Mouse (Mus musculus): ENCODE results near the gene Gpbar1. TPM values are rescaled to one million over a fixed set of nuclear protein-coding genes. Genes with fewer than 3 reads are reported as not detected.
"Not testable (repeated sequence)": the region's sequence is repeated elsewhere in the genome, so short reads cannot be mapped to it uniquely, and the experiment has no call there.

Gene Gpbar1
- total RNA-seq, 2 experiments from 2014 or later: not detected

- DNase-seq (ENCODE audit: low spot score in 2 of 2): no peak
- intact Hi-C loops (cut with DNase I): no loop called here
Observed at GRCm38 (mm10) chr1:74275015-74275414, 3.3 kb upstream of the Gpbar1 start.

GRCm38 (mm10) chr1:74277041-74277440 is 1.3 kb upstream of the Gpbar1 start:
- DNase-seq (ENCODE audit: low spot score in 2 of 2): no peak
- intact Hi-C loops (cut with DNase I): no loop called here

GRCm38 (mm10) chr1:74277883-74278537 is 340 bp upstream of the Gpbar1 start:
- intact Hi-C loops (cut with DNase I): no loop called here

GRCm38 (mm10) chr1:74278988-74279387 is 638 bp downstream of the Gpbar1 start:
- intact Hi-C loops (cut with DNase I): no loop called here

More at GRCm38 (mm10) chr1:74277883-74278537, 340 bp upstream of the Gpbar1 start:
- no peak for DNase-seq (ENCODE audit: low spot score in 2 of 2)

DNA sequence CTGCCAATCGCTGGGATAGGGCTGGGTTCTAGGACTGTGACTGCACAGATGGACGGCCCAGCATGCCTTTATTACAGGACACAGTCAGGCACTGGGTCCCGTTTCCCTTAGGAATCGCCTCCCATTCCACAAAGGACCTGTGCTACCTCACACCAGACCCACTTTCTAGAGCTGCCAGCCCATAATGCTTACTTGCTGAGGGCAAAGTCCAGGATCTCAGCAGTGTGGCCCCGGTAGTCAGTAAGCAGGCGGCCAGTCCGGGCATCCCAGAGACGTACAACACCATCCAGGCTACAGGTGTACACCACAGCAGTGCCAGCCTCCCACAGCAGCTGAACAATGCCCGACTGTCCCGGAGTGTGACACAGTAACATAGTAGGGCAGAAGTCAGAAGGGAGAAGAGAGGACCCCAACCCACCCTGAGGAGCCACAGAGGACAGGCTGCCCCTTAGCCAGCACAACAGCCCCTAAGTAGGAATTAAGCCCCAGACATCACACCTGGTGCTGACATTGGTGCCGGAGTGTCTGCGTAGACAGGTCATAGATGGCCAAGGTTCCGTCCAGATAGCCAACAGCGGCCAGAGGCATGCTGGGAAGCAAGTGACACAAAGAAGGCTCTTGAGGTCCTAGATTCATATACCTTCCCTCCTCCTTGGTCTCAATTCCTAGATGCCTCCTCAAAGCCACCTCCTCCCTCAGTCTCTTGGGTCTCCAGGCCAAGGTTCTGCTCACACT is 2.4 kb downstream of the Gpbar1 start:
- intact Hi-C loops (cut with DNase I): loop anchor here (10.0 kb wide), 2 partner anchors 174 to 304 kb away; partner anchors contain the start of genes Bcs1l and Zfp142

More at GRCm38 (mm10) chr1:74278988-74279387, 638 bp downstream of the Gpbar1 start:
- DNase-seq (ENCODE audit: low spot score in 2 of 2): no peak

DNA sequence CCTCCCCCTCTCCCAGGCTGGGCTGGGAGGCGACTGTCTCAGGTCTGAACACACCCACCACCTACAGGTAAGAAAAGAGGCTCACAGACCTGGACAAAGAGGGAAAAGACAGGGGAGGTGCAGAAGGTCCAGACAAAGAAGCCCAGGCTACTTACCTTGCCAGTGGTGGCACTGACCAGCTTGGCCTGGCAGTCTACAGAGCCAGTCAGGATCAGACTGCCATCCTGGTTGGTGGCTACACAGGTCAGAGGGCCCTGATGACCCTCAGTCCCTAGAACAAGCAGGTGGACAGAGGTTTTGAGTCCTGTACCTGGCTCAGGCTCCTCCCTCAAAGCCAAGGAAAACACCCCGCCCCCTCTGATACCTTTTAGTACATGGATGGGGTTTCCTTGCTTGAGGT is 3.0 kb downstream of the Gpbar1 start:
- no peak for DNase-seq (ENCODE audit: low spot score in 2 of 2)
- intact Hi-C loops (cut with DNase I): loop anchor here (10.0 kb wide), 2 partner anchors 173 to 303 kb away; partner anchors contain the start of genes Bcs1l and Zfp142

More for the DNA sequence above, 2.4 kb downstream of the Gpbar1 start:
- DNase-seq (ENCODE audit: low spot score in 2 of 2): no peak

GRCm38 (mm10) chr1:74281886-74282285 is 3.5 kb downstream of the Gpbar1 start:
- no peak for DNase-seq (ENCODE audit: low spot score in 2 of 2)
- intact Hi-C loops (cut with DNase I): loop anchor here (10.0 kb wide), 2 partner anchors 173 to 303 kb away; partner anchors contain the start of genes Bcs1l and Zfp142

DNA sequence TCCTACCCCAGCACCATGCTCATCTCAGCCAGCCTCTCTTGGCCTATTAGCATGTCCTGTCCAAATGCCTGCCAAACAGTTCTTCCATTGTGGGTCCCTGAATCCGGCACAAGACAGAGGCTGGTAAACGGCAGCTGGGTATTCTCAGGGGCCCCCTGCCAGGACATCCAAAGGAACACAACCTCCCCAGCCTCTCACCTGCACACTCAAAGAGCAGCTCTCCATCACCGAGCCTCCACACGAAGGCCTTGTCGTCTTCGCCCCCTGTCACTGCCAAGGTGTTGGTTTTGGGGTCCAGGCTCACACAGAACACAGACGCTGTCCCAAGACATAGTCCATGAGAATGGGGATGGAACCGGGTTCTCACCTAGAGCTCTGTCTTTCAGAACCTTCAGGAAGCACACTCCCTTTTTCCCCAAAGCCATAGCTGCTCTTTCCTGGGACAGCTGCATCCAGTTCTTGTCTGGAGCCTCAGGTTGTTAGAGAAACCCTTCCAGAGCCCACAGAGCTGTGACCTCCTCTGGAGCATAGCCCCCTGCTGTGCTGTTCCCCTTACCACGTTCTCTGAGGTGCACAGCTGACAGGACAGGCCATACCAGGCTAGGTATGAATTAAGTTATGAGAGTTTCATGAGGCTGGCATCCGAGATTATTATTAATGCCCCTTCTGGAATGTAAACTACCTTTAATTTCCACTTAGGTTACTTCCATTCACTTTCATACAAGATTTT is 4.7 kb downstream of the Gpbar1 start:
- intact Hi-C loops (cut with DNase I): loop anchor here (10.0 kb wide), 2 partner anchors 172 to 302 kb away; partner anchors contain the start of genes Bcs1l and Zfp142
- DNase-seq (ENCODE audit: low spot score in 2 of 2): no peak

GRCm38 (mm10) chr1:74283686-74284463 is 5.5 kb downstream of the Gpbar1 start:
- intact Hi-C loops (cut with DNase I): loop anchor here (2.0 to 10.0 kb wide), 3 partner anchors 47 to 301 kb away; partner anchors contain the start of genes Arpc2, Bcs1l and Zfp142
- peak in 1 of 2 experiments; percentile 41 for DNase-seq (ENCODE audit: low spot score in 2 of 2)

- intact Hi-C loops (cut with DNase I): loop anchor here (2.0 to 10.0 kb wide), 3 partner anchors 48 to 300 kb away; partner anchors contain the start of genes Arpc2, Bcs1l and Zfp142
- DNase-seq (ENCODE audit: low spot score in 2 of 2): peak; percentile 99 to 100
Observed at GRCm38 (mm10) chr1:74284543-74285160, 6.3 kb downstream of the Gpbar1 start, which contains the start of the genes Aamp and Pnkd. TSS of gene Aamp (minus strand) at chr1:74284738. TSS of gene Pnkd (plus strand) at chr1:74284930.

- intact Hi-C loops (cut with DNase I): loop anchor here (2.0 to 10.0 kb wide), 3 partner anchors 49 to 299 kb away; partner anchors contain the start of genes Arpc2, Bcs1l and Zfp142
- DNase-seq (ENCODE audit: low spot score in 2 of 2): no peak
Observed at GRCm38 (mm10) chr1:74285212-74286010, 7.1 kb downstream of the Gpbar1 start.

- DNase-seq (ENCODE audit: low spot score in 2 of 2): not testable (repeated sequence)
- intact Hi-C loops (cut with DNase I): loop anchor here (10.0 kb wide), 2 partner anchors 168 to 298 kb away; partner anchors contain the start of genes Bcs1l and Zfp142
Observed at GRCm38 (mm10) chr1:74286869-74287607, 8.7 kb downstream of the Gpbar1 start.

GRCm38 (mm10) chr1:74288327-74288726 is 10.0 kb downstream of the Gpbar1 start:
- intact Hi-C loops (cut with DNase I): loop anchor here (10.0 kb wide), 2 partner anchors 166 to 296 kb away; partner anchors contain the start of genes Bcs1l and Zfp142
- no peak for DNase-seq (ENCODE audit: low spot score in 2 of 2)

GRCm38 (mm10) chr1:74289248-74289647 is 10.9 kb downstream of the Gpbar1 start:
- DNase-seq (ENCODE audit: low spot score in 2 of 2): no peak

DNA sequence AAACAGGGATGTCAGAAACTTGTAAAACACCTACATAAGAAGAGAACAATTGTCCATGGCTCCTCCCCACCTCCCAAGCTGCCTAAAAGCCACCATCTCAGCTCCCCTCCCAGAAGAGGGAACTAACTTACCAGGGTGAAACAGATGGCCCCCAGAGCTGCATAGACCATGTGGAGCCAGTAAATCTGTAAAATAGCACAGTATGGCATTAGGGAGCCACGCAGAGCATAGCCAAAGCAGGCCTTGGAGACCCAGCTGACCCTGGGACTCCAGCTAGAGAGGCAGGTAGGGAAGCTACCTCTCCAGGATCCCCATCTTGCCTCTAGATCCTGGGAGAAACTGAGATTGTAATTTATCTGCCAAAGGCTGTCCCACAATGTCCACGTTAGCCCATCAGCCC is 11.4 kb downstream of the Gpbar1 start:
- intact Hi-C loops (cut with DNase I): loop anchor here (10.0 kb wide), 2 partner anchors 165 to 295 kb away; partner anchors contain the start of genes Bcs1l and Zfp142
- no peak for DNase-seq (ENCODE audit: low spot score in 2 of 2)

More at GRCm38 (mm10) chr1:74289248-74289647, 10.9 kb downstream of the Gpbar1 start:
- intact Hi-C loops (cut with DNase I): loop anchor here (10.0 kb wide), 2 partner anchors 166 to 296 kb away; partner anchors contain the start of genes Bcs1l and Zfp142

DNA sequence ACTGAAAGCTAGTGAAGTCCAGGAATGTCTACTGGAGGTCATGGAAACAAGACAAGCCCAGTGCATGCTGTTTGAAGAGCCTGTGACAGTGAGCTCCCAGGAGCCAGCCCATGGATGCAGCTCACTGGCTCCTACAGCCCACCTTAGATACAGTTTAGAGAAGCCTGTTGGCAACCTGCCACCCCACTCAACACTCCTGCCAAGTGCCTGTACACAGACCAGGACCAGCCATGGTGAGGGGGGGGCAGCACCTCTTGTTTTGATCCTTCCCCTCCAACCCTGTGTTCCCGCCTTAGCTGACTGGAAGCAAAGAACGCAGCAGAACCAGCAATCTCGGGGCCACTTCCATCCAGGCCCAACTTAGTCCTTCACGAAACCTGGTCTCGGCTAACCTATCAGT is 11.8 kb downstream of the Gpbar1 start:
- no peak for DNase-seq (ENCODE audit: low spot score in 2 of 2)
- intact Hi-C loops (cut with DNase I): no loop called here
